In genomic region chrX:92610466-92610865, GRCm38 (mm10) we compare ENCODE assay signal across 24 mouse cellular contexts. TPM values are rescaled to one million over a fixed set of nuclear protein-coding genes. Genes with fewer than 3 reads are reported as not detected.
"Had no signal": no experiment of that assay in that cellular context is flagged by ENCODE, and none has a peak within 500 bp of the region (broad histone marks: within the 10 kb centered on the region; RNA-seq: fewer than 3 reads in every experiment).

No protein-coding gene starts in this region.

- H3K4me2 ChIP-seq: neural tube, embryonic 13.5 days; neural tube, embryonic 15.5 days; stomach, embryonic 15.5 days had no signal

- H3K27me3 ChIP-seq: neural tube, embryonic 13.5 days; neural tube, embryonic 15.5 days; stomach, embryonic 15.5 days had no signal

- H3K9me3 ChIP-seq: neural tube, embryonic 13.5 days; neural tube, embryonic 15.5 days; stomach, embryonic 15.5 days had no signal

- H3K27ac ChIP-seq: neural tube, embryonic 13.5 days; neural tube, embryonic 15.5 days; stomach, embryonic 15.5 days; stomach, postnatal 0 days had no signal

- H3K4me3 ChIP-seq: neural tube, embryonic 13.5 days; neural tube, embryonic 15.5 days; stomach, embryonic 15.5 days had no signal

- H3K36me3 ChIP-seq: neural tube, embryonic 13.5 days; neural tube, embryonic 15.5 days; stomach, embryonic 15.5 days had no signal

- DNase-seq: retina, postnatal 1 day; right cerebral cortex, adult 18-20 months; right cerebral cortex, postnatal 14 days; right cerebral cortex, postnatal 25 days; right cerebral cortex, postnatal 4 days; spleen, adult 18-20 months; thymus, adult 18-20 months; thymus, adult 2 months; thymus, postnatal 14 days; thymus, postnatal 25 days; thymus, postnatal 36 days; thymus, postnatal 4 days had no signal

- H3K4me1 ChIP-seq: neural tube, embryonic 13.5 days; neural tube, embryonic 15.5 days; stomach, embryonic 15.5 days had no signal

- H3K9ac ChIP-seq: neural tube, embryonic 13.5 days; neural tube, embryonic 15.5 days; stomach, embryonic 15.5 days had no signal

RNA-seq across cellular contexts. Expression of gene Mageb18, which starts 11.1 kb away (rescaled TPM):
- total RNA-seq: neutrophil, adult 5-6 weeks had no signal
- polyA plus RNA-seq: neural tube, embryonic 14.5 days; neural tube, embryonic 15.5 days; small intestine, adult 2 months; spleen, adult 2 months; stomach, embryonic 14.5 days; stomach, embryonic 15.5 days; stomach, embryonic 16.5 days; stomach, postnatal 0 days; thymus, adult 2 months; thymus, postnatal 0 days; urinary bladder, adult 2 months had no signal
